Mouse (Mus musculus) hindbrain, embryonic 12.5 days (tissue): ENCODE results near the gene Kng2. TPM values are rescaled to one million over a fixed set of nuclear protein-coding genes. Genes with fewer than 3 reads are reported as not detected.
"Not testable (repeated sequence)": the region's sequence is repeated elsewhere in the genome, so short reads cannot be mapped to it uniquely, and the experiment has no call there.

ENCODE experiments used
- ATAC-seq: fragments of 200-750 bp; cut with Nextera tagmentation; 2 replicates; pipeline ENCODE4 v1.8.0; 2017; ENCODE audit warnings: moderate TSS enrichment; ENCODE audit not compliant: low FRiP score
- H3K27ac ChIP-seq: fragments of 300-500 bp; sonication (generic); 2 replicates; pipeline ENCODE4 v1.5.1; 2016; ENCODE audit warnings: mild to moderate bottlenecking
- H3K27me3 ChIP-seq: fragments of 300-500 bp; sonication (generic); 2 replicates; pipeline ENCODE4 v1.6.1; 2016; ENCODE audit warnings: mild to moderate bottlenecking
- H3K36me3 ChIP-seq: fragments of 300-500 bp; sonication (generic); 2 replicates; pipeline ENCODE4 v1.6.1; 2016; ENCODE audit warnings: mild to moderate bottlenecking
- H3K4me1 ChIP-seq: fragments of 300-500 bp; sonication (generic); 2 replicates; pipeline ENCODE4 v1.6.1; 2016
- H3K4me2 ChIP-seq: fragments of 300-500 bp; sonication (generic); replicated peaks from 2 replicates; pipeline ENCODE4 v1.6.1; 2016; ENCODE audit warnings: mild to moderate bottlenecking
- H3K4me3 ChIP-seq: fragments of 300-500 bp; sonication (generic); 2 replicates; pipeline ENCODE4 v1.5.1; 2016; ENCODE audit warnings: mild to moderate bottlenecking
- H3K9ac ChIP-seq: fragments of 300-500 bp; sonication (generic); 2 replicates; pipeline ENCODE4 v1.6.1; 2016; ENCODE audit warnings: mild to moderate bottlenecking, moderate library complexity
- H3K9me3 ChIP-seq: fragments of 300-500 bp; sonication (generic); replicated peaks from 2 replicates; pipeline ENCODE4 v1.6.1; 2016; ENCODE audit warnings: mild to moderate bottlenecking
- WGBS: fragments of 180-500 bp; shearing (Covaris S2); methylation state at CpG from one replicate; pipeline ENCODE4 v1.1.7; 2016; 5-methylcytosine and 5-hydroxymethylcytosine counted together
- polyA plus RNA-seq: library from polyadenylated mRNA; unstranded; fragments of >200 nt; fragmentation: Nextera tagmentation; extraction: Ambion mirVana; gene quantifications from 2 replicates; pipeline ENCODE4 v1.2.1, GENCODE M21; 2016

The Kng2 gene
- polyA plus RNA-seq = not detected in 2 replicates

DNA sequence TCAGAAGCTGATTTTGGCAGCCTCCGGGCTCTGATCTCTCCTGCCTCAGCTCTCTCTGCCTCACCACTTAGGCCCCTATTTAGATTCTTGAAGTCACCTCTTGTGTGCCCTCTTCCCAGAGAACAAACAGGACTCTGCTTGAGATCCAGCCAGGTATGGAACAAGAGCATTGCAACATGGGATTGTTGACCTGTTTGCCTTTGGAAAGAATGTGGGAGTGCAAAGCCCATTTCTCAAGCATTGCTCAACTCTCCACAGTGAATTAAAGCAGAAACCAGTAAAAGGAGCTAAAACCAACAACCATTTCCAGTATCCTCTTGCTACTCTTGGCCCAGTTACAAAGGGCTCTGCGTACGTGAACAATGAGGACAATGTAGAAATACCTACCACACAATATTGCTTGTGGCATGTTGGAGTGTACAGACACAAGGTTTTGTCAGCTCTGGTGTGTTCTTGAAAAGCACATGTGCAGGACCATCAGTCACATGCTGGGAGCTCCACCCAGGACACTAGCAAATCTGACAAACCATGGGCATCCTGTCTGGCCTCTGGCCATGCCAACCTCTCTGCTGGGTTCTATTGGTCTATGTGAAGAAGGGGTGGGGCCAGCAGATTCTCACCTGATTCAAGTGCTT, at the start of gene Kng2:
TSS of gene Kng2 (minus strand) at position 517 of the 635 bp plus-strand sequence.
- not testable (repeated sequence) for H3K9ac ChIP-seq, H3K36me3 ChIP-seq, H3K27me3 ChIP-seq, H3K27ac ChIP-seq, H3K4me2 ChIP-seq, H3K4me3 ChIP-seq, H3K9me3 ChIP-seq, H3K4me1 ChIP-seq, ATAC-seq
- 97% methylated on average over 3 of the region's 3 CpGs for WGBS

- not testable (repeated sequence) for H3K4me3 ChIP-seq, H3K9ac ChIP-seq, H3K36me3 ChIP-seq, ATAC-seq, H3K4me2 ChIP-seq, H3K27ac ChIP-seq, H3K4me1 ChIP-seq, H3K27me3 ChIP-seq, H3K9me3 ChIP-seq
- 85% methylated on average over 6 of the region's 6 CpGs for WGBS
Measured at GRCm38 (mm10) chr16:23077516-23077915, 48.2 kb upstream of the Kng2 start.

DNA sequence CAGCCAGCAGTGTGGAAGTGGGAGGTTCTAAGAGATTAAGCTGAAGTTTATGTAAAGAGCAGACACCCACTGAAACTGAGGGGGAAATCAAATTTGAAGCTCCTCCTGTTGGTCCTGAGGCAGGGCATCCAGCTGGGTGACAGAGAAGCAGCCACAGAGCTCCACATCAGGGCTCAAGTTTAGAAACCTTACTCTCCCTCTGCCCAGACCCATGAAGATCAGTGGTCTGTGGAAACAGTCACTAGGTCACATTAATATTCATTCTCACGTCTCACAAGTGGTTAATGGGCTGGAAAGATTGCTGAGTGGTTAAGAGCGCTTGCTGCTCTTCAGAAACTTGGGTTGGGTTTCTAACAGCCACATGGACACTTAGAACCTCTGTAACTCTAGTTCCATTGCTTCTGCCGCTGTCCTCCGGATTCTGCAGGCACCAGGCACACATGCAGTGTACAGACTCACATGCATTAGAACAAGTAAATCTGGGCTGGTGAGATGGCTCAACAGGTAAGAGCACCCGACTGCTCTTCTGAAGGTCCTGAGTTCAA, 31.6 kb upstream of the Kng2 start:
- ATAC-seq, H3K36me3 ChIP-seq, H3K9ac ChIP-seq, H3K4me1 ChIP-seq, H3K27me3 ChIP-seq, H3K27ac ChIP-seq, H3K4me3 ChIP-seq, H3K4me2 ChIP-seq, H3K9me3 ChIP-seq: not testable (repeated sequence)
- WGBS = 72% methylated on average over 5 of the region's 5 CpGs

GRCm38 (mm10) chr16:23059630-23060029, 30.3 kb upstream of the Kng2 start:
- not testable (repeated sequence) for H3K36me3 ChIP-seq, H3K4me2 ChIP-seq, H3K4me1 ChIP-seq, H3K9me3 ChIP-seq, H3K4me3 ChIP-seq, H3K9ac ChIP-seq, ATAC-seq, H3K27me3 ChIP-seq, H3K27ac ChIP-seq
- whole genome bisulfite sequencing = 79% methylated on average over 4 of the region's 4 CpGs

- ATAC-seq, H3K27me3 ChIP-seq, H3K9me3 ChIP-seq, H3K4me3 ChIP-seq, H3K36me3 ChIP-seq, H3K4me1 ChIP-seq, H3K27ac ChIP-seq, H3K4me2 ChIP-seq, H3K9ac ChIP-seq: not testable (repeated sequence)
- 92% methylated on average over 1 of the region's 1 CpGs for WGBS
Measured at GRCm38 (mm10) chr16:23057668-23058447, 28.6 kb upstream of the Kng2 start, which contains the start of gene Kng1. TSS of gene Kng1 (plus strand) at chr16:23057865.

DNA sequence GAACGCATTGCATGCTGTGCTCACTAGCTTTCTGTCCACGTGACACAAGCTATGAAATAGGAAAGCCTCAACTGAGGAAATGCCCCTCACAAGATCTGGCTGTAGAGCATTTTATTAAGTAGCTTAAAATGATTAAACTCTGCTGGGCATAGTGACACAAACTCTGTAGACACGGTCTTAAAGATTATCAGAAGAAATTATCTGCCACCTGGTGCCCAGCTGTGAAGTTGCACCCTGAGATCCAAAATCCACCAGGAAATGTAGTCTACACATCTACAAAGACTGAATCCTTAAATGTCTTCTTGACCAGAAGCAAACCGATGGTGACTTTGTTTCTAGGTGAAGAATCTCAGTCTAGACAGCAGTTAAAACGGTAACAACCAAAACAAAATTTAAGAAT, 17.0 kb upstream of the Kng2 start:
- no peak overlapping the region for H3K9ac ChIP-seq
- H3K4me2 ChIP-seq = no peak overlapping the region
- no peak overlapping the region for H3K4me3 ChIP-seq
- ATAC-seq = no peak
- no peaks in the 10 kb centered on the region for H3K9me3 ChIP-seq
- no peaks in the 10 kb centered on the region for H3K4me1 ChIP-seq
- H3K36me3 ChIP-seq = no peaks in the 10 kb centered on the region
- WGBS = 71% methylated on average over 5 of the region's 5 CpGs
- H3K27ac ChIP-seq = no peak overlapping the region
- no peaks in the 10 kb centered on the region for H3K27me3 ChIP-seq

DNA sequence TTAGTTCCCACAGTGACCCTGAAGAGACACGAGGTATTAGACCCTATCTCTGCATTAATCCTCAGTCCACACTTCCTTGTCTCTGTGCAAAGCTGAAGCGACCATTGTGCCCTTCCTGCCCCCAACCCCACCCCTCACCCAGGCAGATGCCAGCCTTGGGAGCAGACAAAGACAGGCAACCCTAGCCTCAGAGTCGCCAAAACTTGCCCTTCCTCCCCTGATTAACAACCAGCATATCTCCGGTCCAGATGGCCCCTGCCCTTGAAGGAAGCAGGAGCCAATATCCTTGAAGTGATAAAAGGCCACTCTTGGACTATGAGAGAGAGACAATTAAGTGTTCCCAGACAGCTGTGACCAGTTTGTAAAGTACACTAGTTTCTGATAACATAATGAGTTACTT, 11.6 kb upstream of the Kng2 start:
- H3K27me3 ChIP-seq = no peaks in the 10 kb centered on the region
- ATAC-seq = no peak
- 54% methylated on average over 4 of the region's 4 CpGs for WGBS

GRCm38 (mm10) chr16:23039281-23039680, 10.0 kb upstream of the Kng2 start:
- Histone ChIP-seq H3K9ac (no peak overlapping the region), H3K9me3 (no peaks in the 10 kb centered on the region), H3K4me2 (no peak overlapping the region), H3K4me3 (no peak overlapping the region), H3K36me3 (no peaks in the 10 kb centered on the region), H3K4me1 (no peaks in the 10 kb centered on the region), H3K27me3 (no peaks in the 10 kb centered on the region), H3K27ac (no peak overlapping the region)
- WGBS = 96% methylated on average over 4 of the region's 4 CpGs
- ATAC-seq = no peak

More for the DNA sequence above, 11.6 kb upstream of the Kng2 start:
- Histone ChIP-seq H3K4me3 (no peak overlapping the region), H3K9ac (no peak overlapping the region), H3K36me3 (no peaks in the 10 kb centered on the region), H3K9me3 (no peaks in the 10 kb centered on the region), H3K27ac (no peak overlapping the region), H3K4me2 (no peak overlapping the region), H3K4me1 (no peaks in the 10 kb centered on the region)

DNA sequence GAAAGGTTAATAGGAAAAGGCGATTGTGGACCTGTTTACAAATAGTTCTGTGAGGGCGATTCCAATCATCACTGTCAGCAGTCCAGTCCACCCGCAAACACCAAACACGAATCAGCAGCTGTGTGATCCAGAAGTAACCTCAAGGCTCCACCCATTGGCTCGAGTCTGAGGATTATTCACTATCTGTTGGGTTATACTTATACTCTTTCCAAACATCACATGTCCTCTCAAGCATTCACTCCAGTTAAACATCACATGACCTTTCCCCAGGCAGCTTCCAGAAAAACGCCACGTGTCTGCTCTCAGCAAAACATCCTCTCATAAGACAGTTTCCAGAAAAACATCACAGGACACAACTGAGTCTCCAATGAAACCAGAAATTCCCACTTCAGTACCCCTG, 8.5 kb upstream of the Kng2 start:
- WGBS = 86% methylated on average over 7 of the region's 7 CpGs

DNA sequence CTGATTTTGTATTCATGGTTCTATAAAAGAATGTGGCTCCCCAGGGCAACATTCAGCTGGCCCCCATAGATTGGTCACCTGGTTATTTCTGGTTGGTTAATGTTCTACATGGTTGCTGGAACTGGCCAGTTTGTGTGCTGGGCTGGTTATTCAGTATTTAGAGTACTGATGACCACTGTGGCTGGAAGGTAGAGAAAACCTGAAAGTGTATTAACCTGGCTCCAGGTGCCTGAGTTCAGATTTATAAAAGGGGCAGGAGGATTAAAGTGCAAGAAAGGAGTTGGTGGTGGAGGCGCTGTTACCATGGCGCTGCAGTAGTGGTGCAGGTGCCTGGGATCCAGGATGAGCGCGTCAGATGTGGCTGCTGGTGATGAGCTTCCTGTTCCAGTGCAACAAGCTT, 4.4 kb upstream of the Kng2 start:
- Histone ChIP-seq H3K36me3 (no peaks in the 10 kb centered on the region), H3K4me1 (no peaks in the 10 kb centered on the region), H3K4me2 (no peak overlapping the region), H3K27ac (no peak overlapping the region), H3K9me3 (no peaks in the 10 kb centered on the region), H3K27me3 (no peaks in the 10 kb centered on the region), H3K9ac (no peak overlapping the region), H3K4me3 (no peak overlapping the region)
- WGBS = 95% methylated on average over 4 of the region's 4 CpGs
- no peak for ATAC-seq

More for the DNA sequence above, 8.5 kb upstream of the Kng2 start:
- Histone ChIP-seq H3K27me3 (no peaks in the 10 kb centered on the region), H3K4me1 (no peaks in the 10 kb centered on the region), H3K36me3 (no peaks in the 10 kb centered on the region), H3K4me2 (no peak overlapping the region), H3K27ac (no peak overlapping the region), H3K4me3 (no peak overlapping the region), H3K9ac (no peak overlapping the region), H3K9me3 (no peaks in the 10 kb centered on the region)
- no peak for ATAC-seq

- Histone ChIP-seq H3K9ac (no peak overlapping the region), H3K27ac (no peak overlapping the region), H3K9me3 (no peaks in the 10 kb centered on the region), H3K4me1 (no peaks in the 10 kb centered on the region), H3K36me3 (no peaks in the 10 kb centered on the region), H3K4me3 (no peak overlapping the region), H3K4me2 (no peak overlapping the region), H3K27me3 (no peaks in the 10 kb centered on the region)
- 88% methylated on average over 5 of the region's 5 CpGs for WGBS
- no peak for ATAC-seq
Measured at GRCm38 (mm10) chr16:23030673-23031435, 1.6 kb upstream of the Kng2 start.

- not testable (repeated sequence) for H3K4me2 ChIP-seq, H3K27me3 ChIP-seq, H3K4me3 ChIP-seq, H3K9ac ChIP-seq, H3K9me3 ChIP-seq, ATAC-seq, H3K27ac ChIP-seq, H3K4me1 ChIP-seq, H3K36me3 ChIP-seq
- WGBS = 54% methylated on average over 3 of the region's 3 CpGs
Measured at GRCm38 (mm10) chr16:23027341-23027740, 1.9 kb downstream of the Kng2 start.
